Mouse (Mus musculus): ENCODE measurements around the gene Vpreb1. TPM values are rescaled to one million over a fixed set of nuclear protein-coding genes. Genes with fewer than 3 reads are reported as not detected.
"Not testable (repeated sequence)": the region's sequence is repeated elsewhere in the genome, so short reads cannot be mapped to it uniquely, and the experiment has no call there.

The Vpreb1 gene
- polyA plus RNA-seq, 1 experiment from 2014 or later: 2.8 TPM

DNA sequence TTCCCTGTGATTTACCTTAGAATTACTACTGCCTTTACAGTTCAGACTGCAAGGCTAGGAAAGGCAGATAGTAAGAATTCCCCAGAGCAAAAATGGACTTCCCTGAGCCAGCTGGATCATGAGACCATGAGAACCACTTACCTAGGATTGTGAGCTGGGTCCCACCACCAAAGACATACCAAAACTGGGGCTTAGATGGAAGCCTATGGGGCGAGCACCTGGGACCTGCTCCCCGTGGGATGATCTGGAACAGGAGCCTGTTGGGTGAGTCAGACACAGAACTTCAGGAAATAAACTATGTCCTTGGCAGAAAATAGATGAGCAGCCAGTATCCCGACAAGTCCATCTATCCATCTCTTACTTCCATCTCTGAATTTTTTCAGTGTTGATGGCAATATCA, 8.4 kb downstream of the Vpreb1 start:
- H3K36me3 ChIP-seq (ENCODE audit: control insufficient read depth, insufficient read depth, low read length): no peaks in the 10 kb centered on the region
- no peak for ATAC-seq (ENCODE audit: low FRiP score, low TSS enrichment)
- no peaks in the 10 kb centered on the region for H3K27me3 ChIP-seq (ENCODE audit: control insufficient read depth, insufficient read depth, low read length)
- H3K4me1 ChIP-seq (ENCODE audit: control insufficient read depth, insufficient read depth, low read length): no peaks in the 10 kb centered on the region
- no peak overlapping the region for H3K9ac ChIP-seq (ENCODE audit: low read depth, low read length)
- 74% methylated on average over 3 of the region's 3 CpGs for WGBS
- H3K4me2 ChIP-seq (replicated peaks; ENCODE audit: low read depth, low read length): no peak overlapping the region
- no peak overlapping the region for H3K27ac ChIP-seq (ENCODE audit: low read depth, low read length)
- H3K9me3 ChIP-seq (ENCODE audit: control insufficient read depth, low read length): no peaks in the 10 kb centered on the region
- H3K4me3 ChIP-seq (ENCODE audit: low read length): no peak overlapping the region

DNA sequence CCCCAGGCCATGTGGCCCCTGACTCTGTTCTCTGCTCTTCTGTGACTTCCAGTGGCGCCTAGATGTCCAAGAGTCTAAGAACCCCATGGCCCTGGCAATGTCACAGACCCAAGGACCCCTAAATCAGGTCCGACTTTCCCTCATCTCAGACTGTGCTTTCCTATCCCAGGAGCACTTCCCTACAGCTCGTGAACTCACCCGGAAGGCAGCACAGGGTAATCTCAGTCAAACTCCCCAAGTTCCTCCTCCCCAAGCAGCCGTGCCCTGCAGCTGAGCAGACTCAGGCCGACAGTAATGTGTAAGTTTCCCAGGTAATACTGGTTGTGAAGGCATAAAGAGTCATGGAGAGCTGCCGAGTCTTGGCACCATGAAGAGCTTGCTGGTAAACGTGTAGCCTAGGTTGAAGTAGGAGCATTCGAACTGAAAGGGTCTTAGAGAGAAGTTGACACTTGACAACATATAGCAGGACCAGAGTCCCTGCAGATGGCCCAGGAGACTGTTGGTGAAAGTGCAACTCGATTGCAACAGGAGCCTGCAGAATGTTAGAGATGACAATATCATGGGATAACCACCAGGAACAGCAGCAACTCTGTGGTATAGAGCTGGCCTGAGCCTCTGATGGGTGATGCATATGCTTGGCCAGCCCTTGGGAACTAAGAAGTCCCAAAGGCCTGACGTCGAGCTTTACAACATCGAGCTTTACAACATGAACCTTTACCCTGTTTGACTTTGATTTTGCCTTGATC, 13.7 kb downstream of the Vpreb1 start:
- H3K4me3 ChIP-seq (ENCODE audit: low read length): no peak overlapping the region
- no peak overlapping the region for H3K4me2 ChIP-seq (replicated peaks; ENCODE audit: low read depth, low read length)
- H3K27ac ChIP-seq (ENCODE audit: low read depth, low read length): no peak overlapping the region
- H3K9me3 ChIP-seq (ENCODE audit: control insufficient read depth, low read length): no peaks in the 10 kb centered on the region
- H3K27me3 ChIP-seq (ENCODE audit: control insufficient read depth, insufficient read depth, low read length): no peaks in the 10 kb centered on the region
- WGBS: 76% methylated on average over 13 of the region's 13 CpGs
- no peak for ATAC-seq (ENCODE audit: low FRiP score, low TSS enrichment)
- no peak overlapping the region for H3K9ac ChIP-seq (ENCODE audit: low read depth, low read length)
- H3K36me3 ChIP-seq (ENCODE audit: control insufficient read depth, insufficient read depth, low read length): no peaks in the 10 kb centered on the region
- H3K4me1 ChIP-seq (ENCODE audit: control insufficient read depth, insufficient read depth, low read length): no peaks in the 10 kb centered on the region

- H3K9me3 ChIP-seq (ENCODE audit: control insufficient read depth, low read length); H3K27me3 ChIP-seq (ENCODE audit: control insufficient read depth, insufficient read depth, low read length); H3K36me3 ChIP-seq (ENCODE audit: control insufficient read depth, insufficient read depth, low read length); ATAC-seq (ENCODE audit: low FRiP score, low TSS enrichment); H3K9ac ChIP-seq (ENCODE audit: low read depth, low read length); H3K4me1 ChIP-seq (ENCODE audit: control insufficient read depth, insufficient read depth, low read length); H3K4me3 ChIP-seq (ENCODE audit: low read length); H3K4me2 ChIP-seq (replicated peaks; ENCODE audit: low read depth, low read length); H3K27ac ChIP-seq (ENCODE audit: low read depth, low read length): not testable (repeated sequence)
- WGBS: 87% methylated on average over 9 of the region's 9 CpGs
These were observed 14.6 kb downstream of the Vpreb1 start for GRCm38 (mm10) chr16:16856054-16856453.

DNA sequence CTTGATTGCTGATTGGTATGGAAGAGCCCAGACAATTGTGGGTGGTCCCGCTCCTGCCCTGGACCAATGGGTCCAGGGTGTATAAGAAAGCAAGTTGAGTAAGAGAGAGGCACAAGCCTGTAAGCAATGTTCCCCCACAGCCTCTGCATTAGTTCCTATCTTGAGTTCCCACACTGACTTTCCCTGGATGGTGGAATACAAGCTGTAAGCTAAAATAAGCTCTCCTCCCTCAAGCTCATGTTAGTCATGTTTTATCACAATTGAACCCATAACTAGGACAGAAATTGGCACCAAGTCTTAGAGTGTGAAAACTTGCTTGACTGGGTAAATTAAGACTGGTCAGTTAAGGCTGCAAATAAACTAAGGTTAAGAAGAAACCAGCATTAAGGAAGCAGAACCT, 15.1 kb downstream of the Vpreb1 start:
- Histone ChIP-seq H3K27me3 (ENCODE audit: control insufficient read depth, insufficient read depth, low read length) (no peaks in the 10 kb centered on the region), H3K4me3 (ENCODE audit: low read length) (no peak overlapping the region), H3K36me3 (ENCODE audit: control insufficient read depth, insufficient read depth, low read length) (no peaks in the 10 kb centered on the region), H3K27ac (ENCODE audit: low read depth, low read length) (no peak overlapping the region), H3K9ac (ENCODE audit: low read depth, low read length) (no peak overlapping the region), H3K9me3 (ENCODE audit: control insufficient read depth, low read length) (no peaks in the 10 kb centered on the region), H3K4me1 (ENCODE audit: control insufficient read depth, insufficient read depth, low read length) (no peaks in the 10 kb centered on the region), H3K4me2 (replicated peaks; ENCODE audit: low read depth, low read length) (no peak overlapping the region)
- no peak for ATAC-seq (ENCODE audit: low FRiP score, low TSS enrichment)
- 97% methylated on average over 1 of the region's 1 CpGs for WGBS

DNA sequence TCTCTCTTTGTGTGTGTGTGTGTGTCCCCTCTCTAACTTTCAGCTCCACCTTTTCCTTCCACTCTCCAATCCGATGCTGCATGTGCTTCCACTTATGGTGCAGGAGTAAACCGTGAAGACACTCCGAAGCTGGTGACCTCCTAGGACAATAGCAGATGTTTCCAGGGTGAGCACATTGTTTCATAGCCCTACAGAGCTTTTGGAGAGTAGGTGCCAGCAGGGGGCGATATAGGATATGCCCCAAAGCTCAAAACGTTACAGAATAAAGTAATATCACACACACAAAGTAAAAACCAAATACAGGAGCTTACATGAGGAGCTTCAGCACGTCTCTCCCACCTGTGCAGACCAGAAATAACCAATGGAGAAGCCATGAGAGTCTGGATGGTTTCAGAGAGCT, 15.8 kb downstream of the Vpreb1 start:
- Histone ChIP-seq H3K4me3 (ENCODE audit: low read length) (no peak overlapping the region), H3K27ac (ENCODE audit: low read depth, low read length) (no peak overlapping the region), H3K36me3 (ENCODE audit: control insufficient read depth, insufficient read depth, low read length) (no peaks in the 10 kb centered on the region), H3K27me3 (ENCODE audit: control insufficient read depth, insufficient read depth, low read length) (no peaks in the 10 kb centered on the region), H3K4me2 (replicated peaks; ENCODE audit: low read depth, low read length) (no peak overlapping the region), H3K9me3 (ENCODE audit: control insufficient read depth, low read length) (no peaks in the 10 kb centered on the region), H3K4me1 (ENCODE audit: control insufficient read depth, insufficient read depth, low read length) (no peaks in the 10 kb centered on the region), H3K9ac (ENCODE audit: low read depth, low read length) (no peak overlapping the region)
- WGBS: 42% methylated on average over 6 of the region's 6 CpGs
- no peak for ATAC-seq (ENCODE audit: low FRiP score, low TSS enrichment)

DNA sequence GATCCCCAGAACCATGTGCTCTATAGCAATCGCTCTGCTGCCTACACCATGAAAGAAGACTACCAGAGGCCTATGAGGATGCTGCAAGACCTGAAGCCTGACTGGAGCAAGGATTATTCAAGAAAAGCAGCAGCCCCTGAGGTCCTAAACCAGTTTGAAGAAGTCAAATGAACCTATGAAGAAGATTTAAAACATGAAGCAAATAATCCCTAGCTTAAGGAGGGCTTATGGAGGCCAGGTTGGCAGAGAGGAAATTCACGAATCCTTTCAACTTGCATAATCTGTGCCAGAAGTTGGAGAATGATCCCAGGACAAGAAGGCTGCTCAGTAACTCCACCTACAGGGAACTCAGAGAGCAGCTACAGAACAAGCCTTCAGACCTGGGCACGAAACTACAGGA, 18.2 kb downstream of the Vpreb1 start:
- no peaks in the 10 kb centered on the region for H3K4me1 ChIP-seq (ENCODE audit: control insufficient read depth, insufficient read depth, low read length)
- ATAC-seq (ENCODE audit: low FRiP score, low TSS enrichment): no peak
- H3K9ac ChIP-seq (ENCODE audit: low read depth, low read length): no peak overlapping the region
- no peaks in the 10 kb centered on the region for H3K27me3 ChIP-seq (ENCODE audit: control insufficient read depth, insufficient read depth, low read length)
- 88% methylated on average over 3 of the region's 3 CpGs for WGBS
- H3K36me3 ChIP-seq (ENCODE audit: control insufficient read depth, insufficient read depth, low read length): no peaks in the 10 kb centered on the region
- H3K9me3 ChIP-seq (ENCODE audit: control insufficient read depth, low read length): no peaks in the 10 kb centered on the region
- no peak overlapping the region for H3K4me3 ChIP-seq (ENCODE audit: low read length)
- no peak overlapping the region for H3K4me2 ChIP-seq (replicated peaks; ENCODE audit: low read depth, low read length)
- no peak overlapping the region for H3K27ac ChIP-seq (ENCODE audit: low read depth, low read length)

- Histone ChIP-seq H3K9me3 (ENCODE audit: control insufficient read depth, low read length) (no peaks in the 10 kb centered on the region), H3K27ac (ENCODE audit: low read depth, low read length) (no peak overlapping the region), H3K36me3 (ENCODE audit: control insufficient read depth, insufficient read depth, low read length) (no peaks in the 10 kb centered on the region), H3K4me2 (replicated peaks; ENCODE audit: low read depth, low read length) (no peak overlapping the region), H3K4me3 (ENCODE audit: low read length) (no peak overlapping the region), H3K9ac (ENCODE audit: low read depth, low read length) (no peak overlapping the region), H3K27me3 (ENCODE audit: control insufficient read depth, insufficient read depth, low read length) (no peaks in the 10 kb centered on the region), H3K4me1 (ENCODE audit: control insufficient read depth, insufficient read depth, low read length) (no peaks in the 10 kb centered on the region)
- ATAC-seq (ENCODE audit: low FRiP score, low TSS enrichment): no peak
These were observed 21.4 kb downstream of the Vpreb1 start for GRCm38 (mm10) chr16:16849196-16849595.

DNA sequence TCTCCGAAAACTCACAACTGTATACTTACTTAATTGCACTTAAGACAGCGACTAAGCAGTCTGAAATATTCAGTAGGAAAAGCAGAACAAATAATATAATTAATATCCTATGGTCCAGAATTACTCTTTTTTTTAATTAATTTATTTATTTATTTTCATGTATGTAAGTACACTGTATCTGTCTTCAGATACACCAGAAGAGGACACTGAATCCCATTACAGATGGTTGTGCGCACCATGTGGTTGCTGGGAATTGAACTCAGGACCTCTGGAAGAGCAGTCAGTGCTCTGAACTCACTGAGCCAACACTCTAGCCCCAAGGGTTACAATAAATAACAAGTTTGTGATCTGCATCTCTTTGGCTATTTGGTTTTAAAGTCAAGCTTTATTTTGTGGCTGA, 41.0 kb downstream of the Vpreb1 start:
- WGBS: 84% methylated on average over 3 of the region's 3 CpGs
- no peak overlapping the region for H3K4me2 ChIP-seq (replicated peaks; ENCODE audit: low read depth, low read length)
- no peaks in the 10 kb centered on the region for H3K9me3 ChIP-seq (ENCODE audit: control insufficient read depth, low read length)
- ATAC-seq (ENCODE audit: low FRiP score, low TSS enrichment): peak; percentile 24; the same call in 1 of the 2 replicates
- H3K27me3 ChIP-seq (ENCODE audit: control insufficient read depth, insufficient read depth, low read length): no peaks in the 10 kb centered on the region
- H3K36me3 ChIP-seq (ENCODE audit: control insufficient read depth, insufficient read depth, low read length): no peaks in the 10 kb centered on the region
- H3K9ac ChIP-seq (ENCODE audit: low read depth, low read length): no peak overlapping the region
- H3K4me1 ChIP-seq (ENCODE audit: control insufficient read depth, insufficient read depth, low read length): no peaks in the 10 kb centered on the region
- H3K4me3 ChIP-seq (ENCODE audit: low read length): no peak overlapping the region; the same call in 1 of the 2 replicates
- H3K27ac ChIP-seq (ENCODE audit: low read depth, low read length): no peak overlapping the region

DNA sequence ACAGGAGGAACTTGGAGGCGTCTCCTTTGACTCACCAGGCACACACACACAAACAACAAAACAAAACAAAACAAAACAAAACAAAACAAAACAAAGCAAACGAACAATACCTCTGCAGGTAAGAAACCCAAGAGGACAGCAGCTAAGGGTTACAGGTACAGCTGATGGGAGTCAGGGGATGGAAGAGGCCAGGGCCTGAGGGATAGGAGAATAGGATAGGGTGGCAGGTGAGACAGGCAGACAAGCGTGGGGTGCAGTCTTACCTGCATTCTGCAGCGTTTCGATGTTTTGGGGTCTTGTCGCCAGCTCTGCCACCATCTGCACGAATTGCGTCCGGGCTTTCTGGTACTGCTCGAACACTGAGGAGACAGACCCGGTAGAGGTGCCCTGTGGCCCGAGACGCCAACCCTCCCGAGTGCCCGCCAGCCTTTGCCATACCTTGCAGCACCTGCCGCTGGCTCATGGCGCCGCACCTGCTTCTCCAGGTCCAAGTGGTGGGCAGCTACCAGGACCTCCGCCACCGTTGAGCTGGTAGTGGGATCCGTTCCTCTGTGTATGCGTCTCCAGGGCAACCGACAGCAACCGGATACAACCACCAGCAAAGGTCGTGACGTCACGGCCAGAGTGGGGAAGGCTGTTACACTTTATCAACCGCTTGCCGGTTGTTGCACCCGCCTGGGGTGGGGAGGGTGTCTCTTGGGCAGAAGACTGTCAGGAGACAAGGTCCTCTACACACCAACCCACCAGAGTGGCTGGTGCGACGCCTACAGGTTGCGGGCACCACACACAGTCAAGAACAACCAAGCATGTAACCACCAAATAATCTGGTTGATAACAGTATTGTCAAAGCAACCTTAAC, 41.7 kb downstream of the Vpreb1 start, which contains the start of gene Spag6l:
Gene Spag6l, minus strand, starts transcription at position 700 of the 859 bp plus-strand sequence.
- 8% methylated on average over 31 of the region's 33 CpGs for WGBS
- Histone ChIP-seq H3K27ac (ENCODE audit: low read depth, low read length) (no peak within 1 kb of the TSS), H3K9ac (ENCODE audit: low read depth, low read length) (peak within 1 kb of the TSS; percentile 32; the same call in 1 of the 2 replicates), H3K4me2 (replicated peaks; ENCODE audit: low read depth, low read length) (peak within 1 kb of the TSS; percentile 64), H3K9me3 (ENCODE audit: control insufficient read depth, low read length) (no peaks in the 10 kb centered on the region), H3K36me3 (ENCODE audit: control insufficient read depth, insufficient read depth, low read length) (no peaks in the 10 kb centered on the region), H3K27me3 (ENCODE audit: control insufficient read depth, insufficient read depth, low read length) (no peaks in the 10 kb centered on the region), H3K4me1 (ENCODE audit: control insufficient read depth, insufficient read depth, low read length) (no peaks in the 10 kb centered on the region), H3K4me3 (ENCODE audit: low read length) (peak within 1 kb of the TSS; percentile 29)
- ATAC-seq (ENCODE audit: low FRiP score, low TSS enrichment): peak; percentile 96
